Mouse (Mus musculus) bone marrow, adult 2 months (tissue): ENCODE measurements around the gene Rps21.

Experiments
- CTCF ChIP-seq: fragments of 200-500 bp; IDR thresholded peaks from 2 replicates; pipeline ENCODE4 v1.5.1; 2011; ENCODE audit warnings: low read length, control low read depth; ENCODE audit not compliant: control insufficient read depth, insufficient read depth
- POLR2A ChIP-seq: fragments of 200-500 bp; IDR thresholded peaks from 2 replicates; pipeline ENCODE4 v1.6.1; 2011; ENCODE audit warnings: low read depth, mild to moderate bottlenecking, control low read depth, low read length, borderline replicate concordance; ENCODE audit not compliant: control insufficient read depth

DNA sequence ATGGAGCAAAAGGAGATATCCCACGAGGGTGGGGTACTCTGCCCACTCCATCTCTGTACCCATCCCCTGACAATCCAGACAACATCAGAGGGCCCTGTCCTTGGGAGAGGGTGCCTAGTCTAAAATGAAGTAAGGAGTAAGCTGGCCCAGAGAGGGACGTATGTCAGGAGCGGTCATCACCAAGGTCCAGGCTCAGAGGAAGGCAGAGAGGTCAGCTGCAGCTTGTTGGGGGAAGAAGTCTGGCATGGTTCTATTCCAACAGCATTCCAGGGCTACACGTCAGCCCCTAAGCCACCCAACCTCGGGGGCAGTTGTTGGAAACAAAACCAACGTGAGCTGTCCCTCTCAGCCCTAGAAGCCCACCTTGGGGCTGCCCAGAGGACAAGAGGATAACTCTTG is 29.1 kb upstream of the Rps21 start:
- TF ChIP-seq CTCF (no peak), POLR2A (no peak)
